Mouse (Mus musculus) G1E (cell line): ENCODE measurements around the gene Slc38a6.

ENCODE experiments used
- CTCF ChIP-seq: IDR thresholded peaks from 2 replicates; pipeline ENCODE4 v1.5.1; 2012; ENCODE audit warnings: low read depth, low read length, inconsistent platforms, mixed read lengths
- GATA1 ChIP-seq: IDR thresholded peaks from 2 replicates; pipeline ENCODE4 v1.6.1; 2012; ENCODE audit warnings: borderline replicate concordance, low read length, inconsistent platforms, mixed read lengths
- POLR2AphosphoS5 ChIP-seq: IDR thresholded peaks from 2 replicates; pipeline ENCODE4 v1.6.1; 2012; ENCODE audit warnings: low read depth, low read length, inconsistent platforms; ENCODE audit not compliant: insufficient replicate concordance

- TF ChIP-seq CTCF (no peak), POLR2AphosphoS5 (no peak), GATA1 (no peak)
Observed at GRCm38 (mm10) chr12:73308711-73309110, 22.1 kb downstream of the Slc38a6 start.
